Comparison of ENCODE assay signal across 8 mouse cellular contexts in genomic region chr2:164804533-164805331, GRCm38 (mm10). TPM values are rescaled to one million over a fixed set of nuclear protein-coding genes. Genes with fewer than 3 reads are reported as not detected.
DNase-seq lines count a peak whose midpoint lies in the region; ATAC-seq and TF ChIP-seq lines count a peak whose summit lies in the region.

Gene Acot8, minus strand, starts transcription at chr2:164804882.
Gene Zswim3, plus strand, starts transcription at chr2:164805098.

- peak; percentile 99 for DNase-seq in Patski (ENCODE audit: low read depth, low spot score)
- DNase-seq in cerebellum, postnatal 14 days: peak; percentile 99
- DNase-seq in frontal cortex, postnatal 14 days (ENCODE audit: low spot score in 2 of 2): peak; percentile 98 to 99
- peak; percentile 99 for DNase-seq in hindbrain, embryonic 14.5 days (ENCODE audit: low spot score)
- peak; percentile 97 to 99 for DNase-seq in layer of hippocampus, postnatal 36 days
- DNase-seq in lung, postnatal 36 days: peak; percentile 100
- DNase-seq in retina, postnatal 1 day: peak; percentile 100
- DNase-seq in urinary bladder, adult 18-20 months (ENCODE audit: low spot score in 2 of 2): peak; percentile 96 to 99

- H3K36me3 ChIP-seq in hindbrain, embryonic 14.5 days (replicated peaks; ENCODE audit: control insufficient read depth, insufficient read depth): peaks cover 31% of the 10 kb centered on the region

- POLR2A ChIA-PET in Patski (lab: Charles Lee): interaction anchor here (0.6 to 1.8 kb wide), 4 partner anchors 11 to 29 kb away, joined by 3 to 7 read pairs (median 4); partner anchors contain the start of genes Neurl2 and Zswim1

- no peaks in the 10 kb centered on the region for H3K27me3 ChIP-seq in Patski
- no peaks in the 10 kb centered on the region for H3K27me3 ChIP-seq in hindbrain, embryonic 14.5 days (ENCODE audit: control insufficient read depth, insufficient read depth, low read length)

- TF ChIP-seq CTCF in Patski (IDR thresholded peaks at IDR 0.05): no peak

- H3K4me2 ChIP-seq in hindbrain, embryonic 14.5 days (replicated peaks): peak within 1 kb of the TSS; percentile 64

- no peaks in the 10 kb centered on the region for H3K9me3 ChIP-seq in hindbrain, embryonic 14.5 days (ENCODE audit: control insufficient read depth, low read length)

- 0% methylated on average over 47 of the region's 47 CpGs for WGBS in hindbrain, embryonic 14.5 days

- CTCF ChIA-PET in Patski (lab: Charles Lee): interaction anchor here (1.2 to 5.7 kb wide), 4 partner anchors 11 to 28 kb away, joined by 3 to 53 read pairs (median 10); partner anchors contain the start of genes Ctsa and Zswim1

- H3K9ac ChIP-seq in hindbrain, embryonic 14.5 days: peak within 1 kb of the TSS; percentile 75

- peak within 1 kb of the TSS; percentile 67 for H3K4me3 ChIP-seq in hindbrain, embryonic 14.5 days (replicated peaks; ENCODE audit: low read length)

- H3K27ac ChIP-seq in hindbrain, embryonic 14.5 days: peak within 1 kb of the TSS; percentile 85

- in situ Hi-C loops in Patski (cut with MboI; ENCODE audit: low pct_unique_long_range_greater_than_20kb): no loop called here

- peak; percentile 90 for ATAC-seq in Patski
- peak; percentile 97 for ATAC-seq in hindbrain, embryonic 14.5 days (ENCODE audit: low FRiP score)

- peaks cover 21% of the 10 kb centered on the region; the same call in 1 of the 2 replicates for H3K4me1 ChIP-seq in hindbrain, embryonic 14.5 days (replicated peaks; ENCODE audit: control insufficient read depth, insufficient read depth, low read length)

RNA-seq across cellular contexts. Expression of gene Acot8, which starts in this region (rescaled TPM):
- 23.3 TPM for polyA plus RNA-seq in Patski (2021)
- polyA plus RNA-seq in hindbrain, embryonic 14.5 days (2014; fragmentation: Nextera tagmentation; extraction: Ambion mirVana): 18.3 and 20.8 TPM in 2 replicates
- 10 to 100 TPM; 27.8 to 28.2 TPM for total RNA-seq in layer of hippocampus, postnatal 36 days (2021)

RNA-seq across cellular contexts. Expression of gene Zswim3, which starts in this region (rescaled TPM):
- polyA plus RNA-seq in Patski (2021): 6.8 TPM
- polyA plus RNA-seq in hindbrain, embryonic 14.5 days (2014; fragmentation: Nextera tagmentation; extraction: Ambion mirVana): 16.4 and 17.0 TPM in 2 replicates
- total RNA-seq in layer of hippocampus, postnatal 36 days (2021): 1 to 10 TPM; 8.2 to 8.6 TPM

Comparison
In these comparisons a context has a peak if more than half of its experiments do, and no peak if none do; other contexts are left out.
1. Peak in every context shown above with its lines: DNase-seq, ATAC-seq, H3K4me3 ChIP-seq and H3K27ac ChIP-seq.